12 mouse cellular contexts compared by ENCODE assay signal in the genomic region with DNA sequence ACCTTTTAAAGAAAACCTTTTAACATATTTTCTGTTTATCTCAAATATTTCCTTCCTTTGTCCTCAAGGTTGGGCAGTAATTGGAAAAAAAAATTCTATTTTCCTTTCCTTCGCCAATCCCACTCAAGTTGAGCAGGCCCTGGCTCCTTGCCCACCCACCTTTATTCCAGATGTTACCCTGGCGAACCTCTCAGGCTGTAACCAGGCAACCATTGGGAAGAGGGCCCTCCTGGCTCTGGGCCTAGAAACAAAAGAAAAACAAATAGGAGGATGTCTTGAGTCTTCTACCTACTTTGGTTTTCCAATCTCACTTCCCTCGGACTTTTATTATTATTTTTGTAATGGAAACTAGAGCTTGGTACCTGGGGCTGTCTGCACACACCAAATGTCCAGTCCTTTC.
A peak's percentile ranks its signal among the peaks of the same experiment; 100 is the strongest.
DNase-seq lines count a peak whose midpoint lies in the region; ATAC-seq and TF ChIP-seq lines count a peak whose summit lies in the region.
"Had no signal": no experiment of that assay in that cellular context is flagged by ENCODE, and none has a peak within 500 bp of the region (broad histone marks: within the 10 kb centered on the region; RNA-seq: fewer than 3 reads in every experiment).

No protein-coding gene starts in this region.

- 42% methylated on average over 3 of the region's 3 CpGs for WGBS in embryonic facial prominence, embryonic 12.5 days
- 71% methylated on average over 3 of the region's 3 CpGs for WGBS in embryonic facial prominence, embryonic 10.5 days
- WGBS in limb, embryonic 15.5 days, result 14% methylated on average over 3 of the region's 3 CpGs
- 75% methylated on average over 3 of the region's 3 CpGs for WGBS in forebrain, embryonic 10.5 days

- H3K4me3 ChIP-seq in embryonic facial prominence, embryonic 12.5 days, result no peak overlapping the region
- no peak overlapping the region for H3K4me3 ChIP-seq in embryonic facial prominence, embryonic 10.5 days
- H3K4me3 ChIP-seq in gastrocnemius, adult 2 months, result no peak overlapping the region
- H3K4me3 ChIP-seq in limb, embryonic 15.5 days, result no peak overlapping the region
- no peak overlapping the region for H3K4me3 ChIP-seq in forebrain, embryonic 10.5 days
- H3K4me3 ChIP-seq: forebrain, embryonic 15.5 days; hindbrain, embryonic 15.5 days had no signal

- no peak for TF ChIP-seq CTCF in gastrocnemius, adult 2 months (IDR thresholded peaks at IDR 0.05)

- peak overlapping the region; percentile 63 for H3K27ac ChIP-seq in embryonic facial prominence, embryonic 12.5 days
- no peak overlapping the region for H3K27ac ChIP-seq in embryonic facial prominence, embryonic 10.5 days (replicated peaks)
- H3K27ac ChIP-seq in gastrocnemius, adult 2 months, result peak overlapping the region; percentile 43
- peak overlapping the region; percentile 65 for H3K27ac ChIP-seq in limb, embryonic 15.5 days
- H3K27ac ChIP-seq in forebrain, embryonic 10.5 days, result no peak overlapping the region
- H3K27ac ChIP-seq: forebrain, embryonic 15.5 days; hindbrain, embryonic 15.5 days had no signal

- H3K4me1 ChIP-seq in embryonic facial prominence, embryonic 12.5 days, result no peaks in the 10 kb centered on the region; the same call in 1 of the 2 replicates
- no peaks in the 10 kb centered on the region; the same call in 1 of the 2 replicates for H3K4me1 ChIP-seq in embryonic facial prominence, embryonic 10.5 days
- peaks cover 10% of the 10 kb centered on the region; the same call in 1 of the 2 replicates for H3K4me1 ChIP-seq in limb, embryonic 15.5 days
- H3K4me1 ChIP-seq in forebrain, embryonic 10.5 days, result no peaks in the 10 kb centered on the region
- H3K4me1 ChIP-seq: forebrain, embryonic 15.5 days; hindbrain, embryonic 15.5 days had no signal

- no peak for DNase-seq in embryonic facial prominence, embryonic 10.5 days (ENCODE audit: low spot score)
- peak; percentile 2 for DNase-seq in lung, postnatal 36 days
- no peak for DNase-seq in lung, postnatal 25 days (ENCODE audit: low spot score)
- peak; percentile 78 for DNase-seq in gastrocnemius, adult 2 months
- DNase-seq in forebrain, embryonic 10.5 days (ENCODE audit: extremely low spot score, low spot score), result no peak
- DNase-seq: layer of hippocampus, postnatal 36 days; thymus, adult 2 months had no signal

- H3K9ac ChIP-seq in embryonic facial prominence, embryonic 12.5 days, result no peak overlapping the region
- no peak overlapping the region for H3K9ac ChIP-seq in limb, embryonic 15.5 days
- H3K9ac ChIP-seq: forebrain, embryonic 15.5 days; hindbrain, embryonic 15.5 days had no signal

- no peak for ATAC-seq in embryonic facial prominence, embryonic 12.5 days (ENCODE audit: insufficient number of reproducible peaks, insufficient read depth, low FRiP score, low TSS enrichment)
- peak; percentile 58; the same call in 1 of the 2 replicates for ATAC-seq in limb, embryonic 15.5 days (ENCODE audit: insufficient number of reproducible peaks, low FRiP score, low TSS enrichment, low read depth)
- no peak for ATAC-seq in cerebellum, adult (ENCODE audit: insufficient number of reproducible peaks, low FRiP score, low TSS enrichment)
- ATAC-seq: forebrain, embryonic 15.5 days had no signal

- H3K27me3 ChIP-seq in embryonic facial prominence, embryonic 12.5 days, result no peaks in the 10 kb centered on the region
- H3K27me3 ChIP-seq in embryonic facial prominence, embryonic 10.5 days (replicated peaks; ENCODE audit: low read depth, poor library complexity, severe bottlenecking), result no peaks in the 10 kb centered on the region
- H3K27me3 ChIP-seq in limb, embryonic 15.5 days, result no peaks in the 10 kb centered on the region
- H3K27me3 ChIP-seq in forebrain, embryonic 10.5 days (ENCODE audit: poor library complexity, severe bottlenecking), result no peaks in the 10 kb centered on the region
- H3K27me3 ChIP-seq: forebrain, embryonic 15.5 days; hindbrain, embryonic 15.5 days had no signal

- no peaks in the 10 kb centered on the region for H3K9me3 ChIP-seq in embryonic facial prominence, embryonic 12.5 days
- no peaks in the 10 kb centered on the region for H3K9me3 ChIP-seq in embryonic facial prominence, embryonic 10.5 days
- H3K9me3 ChIP-seq in limb, embryonic 15.5 days, result no peaks in the 10 kb centered on the region
- no peaks in the 10 kb centered on the region for H3K9me3 ChIP-seq in forebrain, embryonic 10.5 days
- H3K9me3 ChIP-seq: forebrain, embryonic 15.5 days; hindbrain, embryonic 15.5 days had no signal

- no peak overlapping the region for H3K4me2 ChIP-seq in embryonic facial prominence, embryonic 12.5 days (replicated peaks)
- no peak overlapping the region for H3K4me2 ChIP-seq in limb, embryonic 15.5 days
- H3K4me2 ChIP-seq: forebrain, embryonic 15.5 days; hindbrain, embryonic 15.5 days had no signal

- no peaks in the 10 kb centered on the region for H3K36me3 ChIP-seq in embryonic facial prominence, embryonic 12.5 days
- H3K36me3 ChIP-seq in embryonic facial prominence, embryonic 10.5 days (replicated peaks), result no peaks in the 10 kb centered on the region
- H3K36me3 ChIP-seq in limb, embryonic 15.5 days, result no peaks in the 10 kb centered on the region
- H3K36me3 ChIP-seq in forebrain, embryonic 10.5 days (replicated peaks), result no peaks in the 10 kb centered on the region
- H3K36me3 ChIP-seq: forebrain, embryonic 15.5 days; hindbrain, embryonic 15.5 days had no signal

- intact Hi-C loops in gastrocnemius, adult 2 months (cut with DNase I), result no loop called here

Comparison
In these comparisons a context has a peak if more than half of its experiments do, and no peak if none do; other contexts are left out.
1. H3K27ac ChIP-seq: peak in embryonic facial prominence, embryonic 12.5 days (single experiment), gastrocnemius, adult 2 months (single experiment) and limb, embryonic 15.5 days (single experiment); none in embryonic facial prominence, embryonic 10.5 days (single experiment) and forebrain, embryonic 10.5 days (single experiment).
2. DNase-seq: peak in lung, postnatal 36 days (single experiment) and gastrocnemius, adult 2 months (single experiment); none in embryonic facial prominence, embryonic 10.5 days (single experiment), lung, postnatal 25 days (single experiment) and forebrain, embryonic 10.5 days (single experiment).